ENCODE assay signal across 7 mouse cellular contexts in genomic region chr4:148151267-148152168, GRCm38 (mm10). TPM values are rescaled to one million over a fixed set of nuclear protein-coding genes. Genes with fewer than 3 reads are reported as not detected.
DNase-seq lines count a peak whose midpoint lies in the region; ATAC-seq and TF ChIP-seq lines count a peak whose summit lies in the region.

Fbxo6 (minus strand) TSS chr4:148152140.

- H3K27me3 ChIP-seq in intestine, postnatal 0 days (replicated peaks; ENCODE audit: control insufficient read depth, insufficient read depth, low read length), result no peaks in the 10 kb centered on the region
- H3K27me3 ChIP-seq in limb, embryonic 10.5 days (ENCODE audit: low read depth, poor library complexity, severe bottlenecking), result no peaks in the 10 kb centered on the region
- H3K27me3 ChIP-seq in midbrain, embryonic 12.5 days, result no peaks in the 10 kb centered on the region

- peak within 1 kb of the TSS; percentile 72 for H3K4me3 ChIP-seq in intestine, postnatal 0 days (ENCODE audit: low read depth, low read length)
- H3K4me3 ChIP-seq in limb, embryonic 10.5 days, result peak within 1 kb of the TSS; percentile 76
- H3K4me3 ChIP-seq in midbrain, embryonic 12.5 days, result peak within 1 kb of the TSS; percentile 59

- no peaks in the 10 kb centered on the region for H3K9me3 ChIP-seq in intestine, postnatal 0 days (ENCODE audit: control insufficient read depth)
- no peaks in the 10 kb centered on the region for H3K9me3 ChIP-seq in limb, embryonic 10.5 days (replicated peaks)
- H3K9me3 ChIP-seq in midbrain, embryonic 12.5 days, result no peaks in the 10 kb centered on the region

- peak within 1 kb of the TSS; percentile 80 for H3K9ac ChIP-seq in intestine, postnatal 0 days (ENCODE audit: low read depth, low read length)
- H3K9ac ChIP-seq in midbrain, embryonic 12.5 days (replicated peaks), result peak within 1 kb of the TSS; percentile 72

- DNase-seq in adrenal gland, postnatal 14 days, result peak; percentile 94
- DNase-seq in embryo, embryonic 9.5 days (ENCODE audit: extremely low spot score), result peak; percentile 88
- DNase-seq in gonadal fat pad, adult 2 months (ENCODE audit: low read depth), result no peak
- DNase-seq in limb, embryonic 10.5 days (ENCODE audit: low spot score), result peak; percentile 85
- peak; percentile 93 for DNase-seq in skeletal muscle tissue, adult 2 months (ENCODE audit: low read depth, low spot score)

- peak; percentile 82 for TF ChIP-seq CTCF in intestine, postnatal 0 days (IDR thresholded peaks at IDR 0.05; ENCODE audit: low read depth)

- peaks cover 8% of the 10 kb centered on the region; the same call in 1 of the 2 replicates for H3K36me3 ChIP-seq in intestine, postnatal 0 days (ENCODE audit: control insufficient read depth, insufficient read depth)
- peaks cover 19% of the 10 kb centered on the region for H3K36me3 ChIP-seq in limb, embryonic 10.5 days
- peaks cover 38% of the 10 kb centered on the region for H3K36me3 ChIP-seq in midbrain, embryonic 12.5 days

- under 1% methylated on average over 62 of the region's 67 CpGs for WGBS in intestine, postnatal 0 days
- WGBS in limb, embryonic 10.5 days, result 2% methylated on average over 67 of the region's 67 CpGs
- WGBS in midbrain, embryonic 12.5 days, result 2% methylated on average over 58 of the region's 67 CpGs

- ATAC-seq in intestine, postnatal 0 days, result peak; percentile 88
- peak; percentile 86 for ATAC-seq in midbrain, embryonic 12.5 days (ENCODE audit: low FRiP score, low read depth)

- H3K27ac ChIP-seq in intestine, postnatal 0 days (ENCODE audit: low read depth, low read length), result peak within 1 kb of the TSS; percentile 96
- H3K27ac ChIP-seq in limb, embryonic 10.5 days, result peak within 1 kb of the TSS; percentile 91
- H3K27ac ChIP-seq in midbrain, embryonic 12.5 days (replicated peaks), result peak within 1 kb of the TSS; percentile 91

- H3K4me1 ChIP-seq in intestine, postnatal 0 days (replicated peaks; ENCODE audit: control insufficient read depth, insufficient read depth, low read length), result no peaks in the 10 kb centered on the region
- peaks cover 31% of the 10 kb centered on the region for H3K4me1 ChIP-seq in limb, embryonic 10.5 days
- H3K4me1 ChIP-seq in midbrain, embryonic 12.5 days, result peaks cover 6% of the 10 kb centered on the region

- H3K4me2 ChIP-seq in intestine, postnatal 0 days (replicated peaks; ENCODE audit: low read depth), result peak within 1 kb of the TSS; percentile 97
- H3K4me2 ChIP-seq in midbrain, embryonic 12.5 days (replicated peaks), result peak within 1 kb of the TSS; percentile 94

RNA-seq across cellular contexts. Expression of gene Fbxo6, which starts in this region (rescaled TPM):
- total RNA-seq in adrenal gland, postnatal 14 days (2021), result 30.7 and 31.0 TPM in 2 replicates
- 68.1 and 72.5 TPM in 2 replicates for polyA plus RNA-seq in gonadal fat pad, adult 2 months (2012; rRNA removed)
- polyA plus RNA-seq in intestine, postnatal 0 days (2015; fragmentation: Nextera tagmentation; extraction: Ambion mirVana), result 55.4 and 60.6 TPM in 2 replicates
- 9.0 and 11.1 TPM in 2 replicates for polyA plus RNA-seq in limb, embryonic 10.5 days (2016; fragmentation: Nextera tagmentation; extraction: Ambion mirVana)
- polyA plus RNA-seq in midbrain, embryonic 12.5 days (2016; fragmentation: Nextera tagmentation; extraction: Ambion mirVana), result 14.6 and 17.1 TPM in 2 replicates
